Mouse (Mus musculus): ENCODE results near the gene Zfp292.

GRCm38 (mm10) chr4:34796294-34796693, 86.5 kb downstream of the Zfp292 start:
- no peak for TF ChIP-seq CTCF (IDR thresholded peaks at IDR 0.05; ENCODE audit: insufficient read depth, low read length)
- TF ChIP-seq POLR2A (IDR thresholded peaks at IDR 0.05; ENCODE audit: borderline replicate concordance, extremely low read depth, low read depth, low read length) = no peak

All from lung, adult 2 months (tissue).